Mouse (Mus musculus): ENCODE measurements around the gene Arhgap28.

GRCm38 (mm10) chr17:67996769-67997155 lies 7.2 kb downstream of the Arhgap28 start:
- TF ChIP-seq GATA1 (IDR thresholded peaks at IDR 0.05; ENCODE audit: borderline replicate concordance, low read length) (no peak), CTCF (IDR thresholded peaks at IDR 0.05; ENCODE audit: low read depth, low read length) (no peak), GATA2 (IDR thresholded peaks at IDR 0.05; ENCODE audit: borderline replicate concordance, low read depth, low read length) (no peak)

Measured in G1E (cell line).